Mouse (Mus musculus): ENCODE results near the gene Gm44503.

DNA sequence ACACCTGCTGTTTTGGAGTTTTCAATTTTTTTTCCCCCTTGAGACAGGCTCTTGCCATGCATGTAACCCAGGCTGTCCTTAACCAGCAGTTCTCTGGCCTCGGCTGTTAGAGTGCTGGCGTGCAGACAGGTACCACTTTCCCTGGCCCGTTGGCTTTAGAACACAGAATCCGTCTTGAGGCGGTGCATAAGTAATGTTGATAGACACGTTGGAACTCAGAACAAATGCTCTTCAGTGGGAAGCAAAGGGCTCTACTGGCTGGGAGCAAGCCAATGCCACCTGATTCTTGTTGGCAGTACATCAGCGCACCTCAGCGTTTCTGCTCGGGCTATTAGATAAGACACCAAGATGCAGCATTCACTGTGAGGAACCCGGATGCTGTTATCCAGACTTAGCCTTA, 61.2 kb downstream of the Gm44503 start:
- TF ChIP-seq POLR2A (IDR thresholded peaks at IDR 0.05; ENCODE audit: insufficient read depth, low read depth, low read length) (no peak), CTCF (IDR thresholded peaks at IDR 0.05) (no peak)
